Mouse (Mus musculus) G1E (cell line): ENCODE measurements around the gene Itpr3. TPM values are rescaled to one million over a fixed set of nuclear protein-coding genes. Genes with fewer than 3 reads are reported as not detected.

Experiments
- ATAC-seq: 2 replicates; pipeline ENCODE4 v1.8.0; 2016; ENCODE audit warnings: mild to moderate bottlenecking; ENCODE audit not compliant: insufficient number of reproducible peaks, poor library complexity, low FRiP score, severe bottlenecking; ENCODE audit errors: extremely low read depth
- DNase-seq: peaks from one replicate; pipeline ENCODE4 v3.0.0; 2012; ENCODE audit warnings: low spot score
- H3K27me3 ChIP-seq: 2 replicates; pipeline ENCODE4 v1.6.1; 2012; ENCODE audit warnings: mild to moderate bottlenecking, low read length, inconsistent platforms; ENCODE audit not compliant: insufficient read depth
- H3K36me3 ChIP-seq: replicated peaks from 2 replicates; pipeline ENCODE3; 2012; ENCODE audit warnings: mild to moderate bottlenecking, inconsistent platforms
- H3K4me1 ChIP-seq: 2 replicates; pipeline ENCODE4 v1.6.1; 2012; ENCODE audit warnings: low read depth, low read length, inconsistent platforms, mixed read lengths; ENCODE audit not compliant: insufficient read depth
- H3K4me3 ChIP-seq: 2 replicates; pipeline ENCODE4 v1.5.1; 2012; ENCODE audit warnings: low read depth, mild to moderate bottlenecking, inconsistent platforms, low read length, moderate library complexity, mixed read lengths
- H3K9me3 ChIP-seq: replicated peaks from 2 replicates; pipeline ENCODE4 v1.6.1; 2012; ENCODE audit warnings: inconsistent platforms
- CTCF ChIP-seq: IDR thresholded peaks from 2 replicates; pipeline ENCODE4 v1.5.1; 2012; ENCODE audit warnings: low read depth, low read length, inconsistent platforms, mixed read lengths
- GATA1 ChIP-seq: IDR thresholded peaks from 2 replicates; pipeline ENCODE4 v1.6.1; 2012; ENCODE audit warnings: borderline replicate concordance, low read length, inconsistent platforms, mixed read lengths
- GATA2 ChIP-seq: IDR thresholded peaks from 2 replicates; pipeline ENCODE4 v1.6.1; 2012; ENCODE audit warnings: low read depth, low read length, inconsistent platforms, borderline replicate concordance
- POLR2AphosphoS5 ChIP-seq: IDR thresholded peaks from 2 replicates; pipeline ENCODE4 v1.6.1; 2012; ENCODE audit warnings: low read depth, low read length, inconsistent platforms; ENCODE audit not compliant: insufficient replicate concordance
- TAL1 ChIP-seq: conservative IDR thresholded peaks from 2 replicates; pipeline ENCODE4 v1.6.1; 2012; ENCODE audit warnings: low read depth, low read length, inconsistent platforms, mixed read lengths
- polyA plus RNA-seq: library from polyadenylated mRNA; stranded (reverse); fragments of >175 nt; gene quantifications from 2 replicates; pipeline ENCODE4 v1.2.3, GENCODE M21; 2012
- total RNA-seq, 2 experiments: library from RNA; stranded (forward) in 1 of 2; stranded (reverse) in 1 of 2; fragments of 200-1000 nt in 1 of 2; fragments of >200 nt in 1 of 2; fragmentation: Nextera tagmentation in 1 of 2; gene quantifications; 2 replicates each; pipeline ENCODE4 v1.2.3; 2014 to 2017

Itpr3 gene
- 2.7 and 3.2 TPM in 2 replicates for total RNA-seq (2014; fragmentation: Nextera tagmentation)
- 6.9 and 7.1 TPM in 2 replicates for total RNA-seq (2017)
- 4.7 and 4.9 TPM in 2 replicates for polyA plus RNA-seq

DNA sequence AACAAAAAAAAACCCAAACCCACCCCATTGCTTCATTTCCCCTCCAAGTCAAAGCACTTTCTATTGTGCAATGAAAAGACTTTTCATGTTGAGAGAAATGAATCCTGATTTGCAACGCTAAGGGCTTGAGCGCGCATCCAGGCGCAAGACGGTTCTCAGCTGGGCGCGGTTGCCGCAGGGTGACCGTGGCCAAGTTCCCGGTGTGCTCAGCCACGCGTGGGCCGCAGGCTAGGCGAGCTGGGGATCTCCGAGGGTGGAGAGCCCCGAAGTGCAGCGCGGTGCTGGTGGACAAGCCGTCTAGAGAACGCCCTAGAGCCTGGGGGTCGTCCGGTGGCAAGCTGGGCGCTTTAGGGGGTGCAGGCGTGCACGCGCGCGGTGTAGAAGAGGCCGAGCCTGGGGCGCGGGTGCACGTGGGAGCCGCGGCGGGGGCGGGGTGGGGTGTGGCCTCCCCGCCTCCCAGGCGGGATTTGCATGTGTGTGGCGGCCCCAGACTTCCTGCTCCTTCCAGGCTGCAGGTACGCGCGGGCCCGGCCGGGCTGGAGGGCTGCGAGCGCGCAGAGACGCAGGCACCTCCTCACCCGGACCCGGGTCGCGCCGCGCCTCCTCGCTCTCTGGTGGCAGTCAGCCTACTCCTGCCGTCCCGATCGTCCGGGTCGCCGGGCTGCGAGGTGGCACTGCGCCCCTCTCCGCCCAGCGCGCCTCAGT lies at the start of gene Itpr3:
Gene Itpr3 (plus strand): TSS at position 493 of the 705 bp plus-strand sequence.
- Histone ChIP-seq H3K4me3 (peak within 1 kb of the TSS; percentile 76), H3K27me3 (peaks cover 23% of the 10 kb centered on the region; the same call in 1 of the 2 replicates), H3K36me3 (peaks cover 9% of the 10 kb centered on the region), H3K4me1 (peaks cover 31% of the 10 kb centered on the region), H3K9me3 (no peaks in the 10 kb centered on the region)
- no peak for ATAC-seq
- no peak for TF ChIP-seq CTCF
- no peak for TF ChIP-seq POLR2AphosphoS5
- no peak for TF ChIP-seq GATA1
- no peak for TF ChIP-seq GATA2
- DNase-seq, result peak; percentile 85

DNA sequence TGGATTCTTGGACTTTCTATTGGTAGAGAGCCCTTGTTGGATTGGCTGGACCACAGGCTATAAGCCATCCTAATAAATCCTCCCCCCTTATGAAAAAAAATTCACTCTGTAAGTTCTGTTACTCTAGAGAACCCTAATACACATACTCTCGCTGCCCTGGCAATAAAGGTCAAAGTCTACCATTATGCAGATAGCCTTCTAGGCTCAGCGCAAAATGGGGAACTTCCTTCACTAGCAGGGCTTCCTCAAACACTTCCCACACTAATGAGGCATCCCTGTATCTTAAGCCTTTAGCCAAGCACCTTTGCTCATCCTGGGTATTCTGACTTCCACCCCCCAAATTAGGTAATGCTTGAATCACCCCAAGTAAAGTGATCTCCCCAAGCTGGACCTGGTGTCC lies 48.8 kb upstream of the Itpr3 start:
- H3K4me3 ChIP-seq, result no peak overlapping the region
- H3K27me3 ChIP-seq, result peaks cover 36% of the 10 kb centered on the region
- no peaks in the 10 kb centered on the region for H3K36me3 ChIP-seq
- H3K4me1 ChIP-seq, result peaks cover 21% of the 10 kb centered on the region
- ATAC-seq (no peak), DNase-seq (no peak)
- TF ChIP-seq TAL1, result no peak
- TF ChIP-seq POLR2AphosphoS5, result no peak
- no peak for TF ChIP-seq CTCF
- TF ChIP-seq GATA1, result no peak
- no peak for TF ChIP-seq GATA2
- H3K9me3 ChIP-seq, result no peaks in the 10 kb centered on the region

DNA sequence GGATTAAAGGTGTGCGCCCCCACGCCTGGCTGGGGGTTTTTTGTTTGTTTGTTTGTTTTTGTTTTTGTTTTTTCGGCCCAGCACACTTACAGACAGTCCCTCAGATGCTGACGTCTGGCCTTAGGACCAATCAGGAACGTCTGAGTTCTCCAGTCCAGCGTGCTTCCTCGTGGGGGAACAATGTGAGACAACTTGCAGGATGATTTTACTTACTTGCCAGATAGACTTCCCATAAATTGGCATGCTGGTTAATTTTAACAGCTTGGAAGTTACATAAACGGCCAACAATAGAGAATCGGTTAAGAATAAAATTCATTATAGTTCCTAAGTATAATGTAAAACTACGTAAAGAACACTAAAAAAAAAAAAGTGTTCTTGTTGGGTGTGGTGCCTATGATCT lies 45.9 kb upstream of the Itpr3 start:
- peaks cover 16% of the 10 kb centered on the region for H3K4me1 ChIP-seq
- ATAC-seq (no peak), DNase-seq (no peak)
- no peak for TF ChIP-seq GATA1
- no peak for TF ChIP-seq TAL1
- TF ChIP-seq GATA2, result no peak
- no peak for TF ChIP-seq CTCF
- TF ChIP-seq POLR2AphosphoS5, result no peak
- H3K27me3 ChIP-seq, result peaks cover 17% of the 10 kb centered on the region
- no peak overlapping the region for H3K4me3 ChIP-seq
- no peaks in the 10 kb centered on the region for H3K36me3 ChIP-seq
- H3K9me3 ChIP-seq, result no peaks in the 10 kb centered on the region

DNA sequence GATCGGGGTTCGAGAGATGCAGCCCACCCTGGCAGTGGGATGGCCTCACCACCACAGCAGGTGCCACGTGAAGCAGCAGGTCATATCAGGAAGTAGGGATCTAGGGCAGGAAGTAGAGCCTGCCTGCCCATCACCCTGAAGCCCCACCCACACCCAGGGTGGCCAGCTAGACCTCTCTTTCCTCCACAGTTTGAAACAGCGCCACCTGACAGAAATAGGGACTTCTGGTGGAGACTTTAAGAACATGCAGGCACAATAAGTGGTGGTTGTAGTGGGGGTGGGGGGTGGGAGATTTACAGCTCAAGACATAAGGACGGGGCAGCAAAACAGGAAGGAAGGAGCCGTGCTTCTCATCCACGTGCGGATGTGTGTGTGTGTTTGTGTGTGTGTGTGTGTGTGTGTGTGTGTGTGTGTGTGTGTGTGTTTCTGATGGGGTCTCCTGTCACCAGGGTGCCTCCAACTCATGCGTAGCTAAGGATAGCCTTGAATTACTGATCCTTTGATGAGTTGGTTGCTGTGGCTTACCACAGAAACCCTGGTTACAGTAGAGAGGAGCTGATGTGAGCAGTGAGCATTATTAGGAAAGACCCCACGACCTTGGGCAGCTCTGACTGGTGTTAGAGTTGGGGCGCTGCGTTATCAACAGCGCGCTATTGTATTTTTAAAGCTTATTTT lies 45.0 kb upstream of the Itpr3 start:
- TF ChIP-seq GATA2, result no peak
- TF ChIP-seq TAL1, result no peak
- TF ChIP-seq GATA1, result no peak
- TF ChIP-seq POLR2AphosphoS5, result no peak
- TF ChIP-seq CTCF, result no peak
- Histone ChIP-seq H3K4me1 (peaks cover 17% of the 10 kb centered on the region), H3K36me3 (no peaks in the 10 kb centered on the region), H3K27me3 (peaks cover 14% of the 10 kb centered on the region), H3K4me3 (peak overlapping the region; percentile 10; the same call in 1 of the 2 replicates), H3K9me3 (no peaks in the 10 kb centered on the region)
- DNase-seq (peak; percentile 77), ATAC-seq (peak; percentile 88)

DNA sequence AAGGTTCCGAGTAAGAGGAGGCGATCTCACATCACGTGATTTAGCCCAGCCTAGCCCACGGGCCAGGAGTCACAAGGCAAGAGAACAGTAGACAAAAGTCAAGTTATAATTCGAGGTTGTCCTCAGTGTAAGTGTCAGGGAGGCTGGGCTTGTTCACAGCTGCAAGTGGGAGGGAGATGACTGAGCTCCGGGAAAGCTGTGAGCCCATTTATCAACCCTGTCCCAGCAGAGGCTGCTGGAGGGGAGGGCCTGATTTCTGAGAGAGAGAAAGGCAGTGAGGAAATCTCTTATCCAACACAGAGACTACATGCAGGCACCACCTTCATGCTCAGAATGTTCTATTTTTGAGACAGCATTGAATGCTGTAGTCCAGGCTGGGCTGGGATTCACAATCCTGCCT lies 44.2 kb upstream of the Itpr3 start:
- H3K27me3 ChIP-seq, result peaks cover 11% of the 10 kb centered on the region
- no peaks in the 10 kb centered on the region for H3K36me3 ChIP-seq
- H3K9me3 ChIP-seq, result no peaks in the 10 kb centered on the region
- no peak for DNase-seq
- TF ChIP-seq GATA1 (no peak), TAL1 (no peak), POLR2AphosphoS5 (no peak), GATA2 (no peak), CTCF (no peak)
- no peak overlapping the region for H3K4me3 ChIP-seq
- ATAC-seq, result no peak
- peaks cover 25% of the 10 kb centered on the region for H3K4me1 ChIP-seq

DNA sequence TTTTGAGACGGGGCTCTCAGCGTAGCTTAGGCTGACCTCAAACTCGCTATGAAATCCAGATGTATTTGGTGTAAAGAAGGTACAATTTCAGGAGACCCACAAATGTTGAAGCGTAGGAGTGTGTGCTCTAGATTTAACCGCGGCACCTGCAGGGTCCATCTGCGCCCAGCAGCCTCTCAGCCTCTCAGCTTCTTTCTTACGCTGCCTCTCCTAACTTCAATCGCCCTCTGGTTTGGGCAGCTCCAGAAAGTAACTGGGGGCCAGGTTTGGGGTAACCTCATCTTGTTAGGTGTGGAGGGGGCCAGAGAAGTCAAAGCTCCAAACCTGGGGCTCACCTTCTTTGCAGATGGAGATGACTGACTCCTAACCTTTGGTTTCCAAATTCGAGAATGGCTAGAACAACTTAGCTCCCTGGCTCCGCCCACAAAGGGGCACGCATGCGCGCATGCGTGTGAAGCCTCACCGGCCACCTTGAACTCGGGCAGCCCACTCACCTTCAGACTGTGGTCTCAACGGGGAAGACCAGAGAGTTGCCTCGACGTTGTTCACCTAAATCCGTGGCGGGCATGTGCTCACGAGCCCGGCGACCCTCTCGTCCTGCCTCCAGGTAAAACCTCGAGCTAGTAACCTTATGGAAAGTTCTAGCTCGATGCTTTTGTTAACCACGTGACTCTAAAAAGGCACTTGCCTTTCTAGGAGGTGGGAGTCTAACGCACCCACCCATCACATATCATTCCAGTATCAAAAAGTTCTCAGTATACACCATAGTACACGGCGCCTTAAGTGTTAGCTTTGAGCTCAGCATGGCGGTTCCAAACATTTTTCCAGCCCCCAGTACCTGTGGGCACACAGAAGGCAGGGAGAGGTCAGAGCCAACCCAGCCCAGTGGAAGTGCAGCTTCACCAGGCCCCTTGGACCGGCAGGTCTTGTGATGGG lies 39.3 kb upstream of the Itpr3 start:
- H3K36me3 ChIP-seq, result peaks cover 40% of the 10 kb centered on the region
- H3K4me1 ChIP-seq, result peaks cover 27% of the 10 kb centered on the region
- TF ChIP-seq POLR2AphosphoS5 (0 out of 2 replicates have a peak, but pooled peaks have one; percentile 26), CTCF (no peak), GATA2 (no peak), TAL1 (no peak), GATA1 (no peak)
- ATAC-seq, result peak; percentile 45; the same call in 1 of the 2 replicates
- no peaks in the 10 kb centered on the region; the same call in 1 of the 2 replicates for H3K27me3 ChIP-seq
- H3K9me3 ChIP-seq, result no peaks in the 10 kb centered on the region
- peak overlapping the region; percentile 73 for H3K4me3 ChIP-seq
- DNase-seq, result peak; percentile 87
